Mouse (Mus musculus) cortical plate, adult 2 months (tissue): ENCODE measurements around the gene Eif4g1. TPM values are rescaled to one million over a fixed set of nuclear protein-coding genes. Genes with fewer than 3 reads are reported as not detected.
A peak's percentile ranks its signal among the peaks of the same experiment; 100 is the strongest.

Experiments
- H3K27ac ChIP-seq: fragments of 200-500 bp; 2 replicates; pipeline ENCODE4 v1.5.1; 2012; ENCODE audit warnings: low read length, control low read depth, inconsistent platforms; ENCODE audit not compliant: insufficient read depth
- H3K4me1 ChIP-seq: fragments of 200-500 bp; 2 replicates; pipeline ENCODE4 v1.6.1; 2011; ENCODE audit warnings: low read length; ENCODE audit not compliant: control insufficient read depth, insufficient read depth
- H3K4me3 ChIP-seq: fragments of 200-500 bp; 2 replicates; pipeline ENCODE4 v1.5.1; 2011; ENCODE audit warnings: mild to moderate bottlenecking, low read length, control low read depth; ENCODE audit not compliant: insufficient read depth
- CTCF ChIP-seq: fragments of 200-500 bp; IDR thresholded peaks from 2 replicates; pipeline ENCODE4 v1.5.1; 2011; ENCODE audit warnings: mild to moderate bottlenecking, control low read depth, low read length; ENCODE audit not compliant: insufficient read depth; ENCODE audit errors: extremely low read depth
- POLR2A ChIP-seq: fragments of 200-500 bp; IDR thresholded peaks from 2 replicates; pipeline ENCODE4 v1.6.1; 2011; ENCODE audit warnings: mild to moderate bottlenecking, low read length, control low read depth; ENCODE audit not compliant: insufficient read depth; ENCODE audit errors: extremely low read depth
- polyA plus RNA-seq: library from polyadenylated mRNA; depleted of rRNA; stranded (reverse); fragments of >200 nt; gene quantifications from 2 replicates; pipeline ENCODE4 v1.2.3, GENCODE M21; 2012

Gene Eif4g1
- polyA plus RNA-seq, 1 experiment, result 157 TPM

DNA sequence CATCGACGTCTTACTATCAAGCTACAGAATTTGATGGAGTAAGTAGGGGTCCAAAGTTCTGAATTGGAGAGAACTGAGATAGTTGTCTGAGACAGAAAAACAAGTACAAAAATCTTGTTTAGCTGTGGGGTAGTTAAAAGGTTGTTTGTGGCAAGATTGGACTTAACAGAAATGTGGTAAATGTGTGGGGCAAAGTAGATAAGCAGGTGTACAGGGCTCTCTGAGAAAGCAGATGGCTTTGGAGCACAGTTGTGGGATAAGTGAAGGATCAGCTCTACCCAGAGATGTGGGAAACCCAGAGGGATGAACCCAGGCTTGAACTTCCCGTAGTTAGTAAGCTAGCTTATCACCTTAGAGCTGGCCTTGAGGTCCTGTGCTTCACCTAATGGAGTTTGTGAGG is 22.7 kb downstream of the Eif4g1 start:
- no peaks in the 10 kb centered on the region for H3K4me1 ChIP-seq
- no peak overlapping the region for H3K27ac ChIP-seq
- TF ChIP-seq CTCF, result no peak
- no peak for TF ChIP-seq POLR2A
- H3K4me3 ChIP-seq, result no peak overlapping the region

DNA sequence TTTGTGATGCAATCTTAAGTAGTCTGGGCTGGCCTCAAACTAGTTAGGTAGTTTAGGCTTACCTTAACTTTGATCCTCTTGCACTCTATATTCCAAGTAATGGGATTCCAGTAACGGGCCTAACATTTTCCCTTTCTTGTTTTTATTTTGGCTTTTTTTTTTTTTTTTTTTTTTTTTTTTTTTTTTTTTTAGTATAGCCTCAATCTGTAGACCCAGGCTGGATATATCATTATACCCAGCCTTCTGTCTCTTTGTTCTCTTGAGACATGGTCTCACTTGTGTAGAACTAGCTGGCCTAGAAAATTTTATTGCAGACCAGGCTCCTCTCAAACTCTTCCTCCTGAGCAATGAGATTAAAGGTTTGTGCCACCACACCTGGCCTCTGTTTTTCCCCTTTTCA is 23.5 kb downstream of the Eif4g1 start:
- no peaks in the 10 kb centered on the region for H3K4me1 ChIP-seq
- no peak overlapping the region for H3K4me3 ChIP-seq
- no peak overlapping the region for H3K27ac ChIP-seq
- TF ChIP-seq CTCF (no peak), POLR2A (no peak)

DNA sequence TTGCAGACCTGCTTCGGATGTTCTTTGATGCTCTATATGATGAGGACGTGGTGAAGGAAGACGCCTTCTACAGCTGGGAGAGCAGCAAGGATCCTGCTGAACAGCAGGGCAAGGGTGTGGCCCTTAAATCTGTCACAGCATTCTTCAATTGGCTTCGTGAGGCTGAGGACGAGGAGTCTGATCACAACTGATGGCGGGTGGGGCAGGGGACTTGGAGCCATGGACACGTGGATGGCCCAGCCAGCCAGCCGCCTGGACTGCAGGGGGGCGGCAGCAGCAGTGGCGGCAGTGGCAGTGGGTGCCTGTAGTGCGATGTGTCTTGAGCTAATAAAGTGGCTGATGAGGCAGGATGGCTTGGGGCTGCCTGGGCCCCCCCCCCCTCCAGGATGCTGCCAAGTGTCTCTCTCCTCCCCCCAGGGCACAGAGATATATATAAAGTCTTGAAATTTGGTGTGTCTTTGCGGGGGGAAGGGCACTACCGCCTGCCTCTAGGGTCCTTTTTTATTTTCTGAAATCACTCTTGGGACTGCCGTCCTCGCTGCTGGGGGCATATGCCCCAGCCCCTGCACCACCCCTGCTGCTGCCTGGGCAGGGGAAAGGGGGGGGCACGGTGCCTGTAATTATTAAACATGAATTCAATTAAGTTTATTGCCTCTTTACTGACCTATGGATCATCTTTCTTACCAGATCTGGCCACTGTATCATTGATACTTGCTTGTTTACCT is 24.3 kb downstream of the Eif4g1 start:
- TF ChIP-seq POLR2A, result no peak
- no peak for TF ChIP-seq CTCF
- H3K4me1 ChIP-seq, result no peaks in the 10 kb centered on the region
- peak overlapping the region; percentile 1; the same call in 1 of the 2 replicates for H3K27ac ChIP-seq
- peak overlapping the region; percentile 82; the same call in 1 of the 2 replicates for H3K4me3 ChIP-seq

DNA sequence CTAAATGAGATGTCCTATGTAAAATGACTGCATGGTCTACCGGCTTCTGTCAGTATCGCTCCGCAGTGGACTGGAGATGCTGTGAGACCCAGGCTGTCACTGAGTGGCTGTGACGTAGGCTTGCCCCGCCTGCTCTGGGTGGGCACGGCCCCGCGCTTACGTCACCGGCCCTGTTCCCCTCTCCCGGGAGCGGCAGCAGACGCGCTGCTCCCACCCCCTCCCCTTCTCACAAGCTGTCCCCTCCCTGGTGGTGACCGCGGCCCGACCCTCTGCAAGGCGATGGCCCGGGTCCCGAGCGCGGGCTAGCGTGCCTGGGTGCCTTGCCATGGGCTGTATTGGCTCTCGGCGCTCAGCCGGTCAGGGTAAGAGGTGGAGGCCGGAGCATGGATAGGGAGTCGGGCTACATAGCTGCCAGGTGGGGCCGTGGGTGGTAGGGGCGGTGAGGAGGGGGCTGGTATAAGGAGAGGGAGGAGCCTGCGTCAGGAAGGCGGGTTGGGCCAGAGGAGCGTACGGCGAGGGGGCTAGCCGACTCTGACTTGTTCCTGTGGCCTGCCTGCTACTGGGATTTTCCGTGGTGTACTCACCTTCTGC is 25.1 kb downstream of the Eif4g1 start, which contains the start of gene Fam131a:
Gene Fam131a (plus strand): TSS at position 131 of the 591 bp plus-strand sequence.
- peak within 1 kb of the TSS; percentile 82 for H3K4me3 ChIP-seq
- TF ChIP-seq CTCF, result no peak
- TF ChIP-seq POLR2A, result peak; percentile 93
- H3K27ac ChIP-seq, result peak within 1 kb of the TSS; percentile 98
- no peaks in the 10 kb centered on the region for H3K4me1 ChIP-seq

DNA sequence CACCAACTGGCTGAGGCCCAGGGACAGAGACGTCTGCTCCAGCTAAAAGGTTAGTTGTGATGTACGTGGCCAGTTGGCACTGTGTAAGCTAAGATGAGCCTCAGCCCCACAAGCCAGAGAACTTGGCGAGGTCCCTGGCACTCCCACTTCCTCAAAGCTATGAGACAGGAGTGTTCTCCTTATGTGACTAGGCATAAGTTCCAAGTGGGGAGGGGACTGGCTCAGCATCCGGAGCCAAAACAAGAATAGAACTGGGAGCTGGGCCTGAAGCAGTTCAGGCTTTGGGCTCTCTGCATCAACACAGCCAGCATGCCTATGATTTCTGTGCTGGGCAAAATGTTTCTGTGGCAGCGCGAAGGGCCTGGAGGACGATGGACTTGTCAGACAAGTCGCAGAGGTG is 26.7 kb downstream of the Eif4g1 start:
- Histone ChIP-seq H3K4me1 (0 out of 2 replicates have a peak, but pooled peaks cover 2% of the 10 kb centered on the region), H3K4me3 (peak overlapping the region; percentile 75), H3K27ac (peak overlapping the region; percentile 92)
- TF ChIP-seq CTCF (no peak), POLR2A (peak; percentile 70; the same call in 1 of the 2 replicates)

DNA sequence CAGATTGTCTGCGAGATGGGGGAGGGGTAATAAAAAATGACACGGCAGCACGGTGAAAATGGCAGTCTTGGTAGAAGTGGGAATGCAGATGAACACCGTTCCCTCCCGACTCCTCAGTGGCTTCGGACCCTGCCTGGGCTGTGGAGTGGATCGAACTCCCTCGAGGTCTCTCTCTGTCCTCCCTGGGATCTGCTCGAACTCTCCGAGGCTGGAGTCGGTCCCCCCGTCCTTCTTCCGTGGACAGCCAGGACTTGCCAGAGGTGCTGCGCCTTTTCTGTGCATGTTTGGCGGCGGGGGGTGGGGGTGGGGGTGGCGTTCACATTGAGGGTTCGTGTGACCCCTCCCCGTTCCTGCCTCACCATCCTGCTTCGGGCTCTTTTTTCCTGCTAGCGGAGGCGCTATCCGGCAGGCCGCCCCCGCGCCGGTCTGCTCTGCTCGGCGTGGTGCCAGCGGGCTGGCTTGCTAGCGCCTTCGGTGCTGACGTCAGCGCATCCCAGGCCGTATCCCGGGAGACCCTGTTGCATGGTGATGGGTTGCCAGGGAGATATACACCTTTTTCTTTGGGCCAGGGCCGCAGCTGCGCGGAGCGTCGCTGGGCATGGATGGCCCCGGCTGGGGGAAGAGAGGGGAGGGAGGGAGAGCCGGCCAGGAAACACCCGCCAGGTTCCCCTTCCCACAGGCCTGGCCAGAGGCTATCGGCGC is 27.7 kb downstream of the Eif4g1 start:
- TF ChIP-seq POLR2A, result 0 out of 2 replicates have a peak, but pooled peaks have one; percentile 19
- TF ChIP-seq CTCF, result no peak
- peak overlapping the region; percentile 75 for H3K4me3 ChIP-seq
- peak overlapping the region; percentile 92 for H3K27ac ChIP-seq
- 0 out of 2 replicates have a peak, but pooled peaks cover 2% of the 10 kb centered on the region for H3K4me1 ChIP-seq

DNA sequence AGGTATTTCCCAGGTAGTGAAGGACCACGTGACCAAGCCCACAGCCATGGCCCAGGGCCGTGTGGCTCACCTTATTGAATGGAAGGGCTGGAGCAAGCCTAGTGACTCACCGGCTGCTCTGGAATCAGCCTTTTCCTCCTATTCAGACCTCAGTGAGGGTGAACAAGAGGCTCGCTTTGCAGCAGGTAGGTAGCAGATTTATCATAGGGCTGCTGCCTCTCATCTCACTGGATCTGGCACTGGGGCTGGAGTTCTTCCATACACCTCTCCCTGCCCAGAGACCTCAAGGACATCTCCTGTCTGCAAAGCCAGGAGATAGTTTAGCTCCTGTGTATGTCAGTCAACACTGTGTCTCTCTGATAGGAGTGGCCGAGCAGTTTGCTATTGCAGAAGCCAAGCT is 31.2 kb downstream of the Eif4g1 start:
- Histone ChIP-seq H3K27ac (no peak overlapping the region), H3K4me1 (0 out of 2 replicates have a peak, but pooled peaks cover 2% of the 10 kb centered on the region), H3K4me3 (no peak overlapping the region)
- TF ChIP-seq CTCF (no peak), POLR2A (no peak)

DNA sequence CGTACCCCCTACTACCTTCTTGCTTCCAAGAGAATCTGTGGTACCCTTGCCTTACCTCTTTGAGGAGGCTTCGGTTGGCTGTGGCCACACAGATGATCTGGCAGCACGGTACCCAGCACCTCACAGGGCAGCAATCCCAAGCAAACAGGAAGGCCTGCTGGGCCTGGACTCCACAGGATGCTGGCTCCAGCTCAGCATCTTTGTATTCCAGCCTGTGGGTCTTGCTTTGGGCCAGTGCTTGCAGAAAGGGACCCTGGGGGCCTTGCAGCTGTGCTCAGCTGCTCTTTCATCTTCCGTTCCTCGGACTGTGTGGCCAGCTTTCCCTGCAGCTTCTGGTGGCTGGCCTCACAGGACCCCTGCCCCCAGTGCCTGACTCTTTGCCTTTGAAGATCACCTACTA is 31.9 kb downstream of the Eif4g1 start:
- no peak overlapping the region for H3K4me3 ChIP-seq
- no peak overlapping the region for H3K27ac ChIP-seq
- TF ChIP-seq POLR2A (no peak), CTCF (no peak)
- H3K4me1 ChIP-seq, result 0 out of 2 replicates have a peak, but pooled peaks cover 2% of the 10 kb centered on the region

DNA sequence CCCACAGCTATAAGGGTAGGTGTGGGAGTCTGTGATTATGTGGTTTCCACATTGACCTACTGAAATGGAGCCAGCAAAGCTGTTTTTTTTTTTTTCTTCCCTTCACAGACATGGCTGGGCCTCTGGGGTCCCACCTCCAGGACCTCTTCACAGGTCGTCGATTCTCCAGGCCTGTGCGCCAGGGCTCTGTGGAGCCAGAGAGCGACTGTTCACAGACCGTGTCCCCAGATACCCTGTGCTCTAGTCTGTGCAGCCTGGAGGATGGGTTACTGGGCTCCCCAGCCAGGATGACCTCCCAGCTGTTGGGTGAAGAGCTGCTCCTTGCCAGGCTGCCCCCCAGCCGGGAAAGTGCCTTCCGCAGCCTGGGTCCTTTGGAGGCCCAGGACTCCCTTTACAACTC is 33.2 kb downstream of the Eif4g1 start:
- H3K4me1 ChIP-seq, result 0 out of 2 replicates have a peak, but pooled peaks cover 2% of the 10 kb centered on the region
- no peak overlapping the region for H3K4me3 ChIP-seq
- H3K27ac ChIP-seq, result 0 out of 2 replicates have a peak overlapping the region, but pooled peaks have one; percentile 43
- no peak for TF ChIP-seq CTCF
- TF ChIP-seq POLR2A, result no peak
